Mouse (Mus musculus): ENCODE measurements around the gene Plekhs1.

DNA sequence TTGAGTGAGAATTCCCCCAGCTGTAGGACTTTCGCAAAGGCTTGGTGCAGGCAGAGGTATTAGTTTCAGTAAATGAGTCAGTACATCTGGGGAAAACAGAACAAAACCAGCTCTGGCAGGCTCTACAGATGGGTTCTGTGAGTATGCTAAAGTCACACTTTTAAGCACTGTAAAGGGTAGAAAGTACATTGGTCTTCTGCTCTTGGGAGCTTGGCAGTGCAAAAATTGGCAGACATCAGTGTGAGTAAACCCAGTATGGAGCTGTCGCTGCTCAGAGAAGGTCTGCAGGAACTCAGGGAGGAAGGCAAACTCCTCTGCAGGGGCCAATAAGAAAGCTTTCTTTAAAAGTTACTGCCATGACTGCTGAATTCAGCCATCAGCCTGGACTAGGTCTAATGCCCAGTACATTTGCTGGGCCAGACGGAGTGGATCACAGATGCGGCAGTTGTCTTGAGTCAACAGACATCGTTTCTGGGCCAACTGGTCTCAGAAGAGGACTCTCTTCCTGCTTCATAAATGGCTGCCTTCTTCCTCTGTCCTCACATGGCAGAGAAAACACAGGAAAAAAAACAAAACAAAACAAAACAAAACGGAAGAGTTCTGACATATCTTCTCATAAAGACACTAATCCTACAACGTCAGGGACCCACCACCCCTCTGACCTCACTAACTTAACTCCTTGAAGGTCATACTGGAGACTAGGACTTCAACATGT, 22.9 kb upstream of the Plekhs1 start:
- TF ChIP-seq CTCF (IDR thresholded peaks at IDR 0.05; ENCODE audit: control insufficient read depth, insufficient read depth, low read length) (no peak), POLR2A (IDR thresholded peaks at IDR 0.05; ENCODE audit: borderline replicate concordance, control insufficient read depth, low read depth, low read length) (no peak)
